Mouse (Mus musculus) embryonic facial prominence, embryonic 15.5 days (tissue): ENCODE measurements around the gene Psmc6. TPM values are rescaled to one million over a fixed set of nuclear protein-coding genes. Genes with fewer than 3 reads are reported as not detected.

ENCODE experiments used
- ATAC-seq: fragments of 200-750 bp; cut with Nextera tagmentation; 2 replicates; pipeline ENCODE4 v1.8.0; 2017; ENCODE audit warnings: low read depth, moderate TSS enrichment; ENCODE audit not compliant: insufficient number of reproducible peaks, low FRiP score, low TSS enrichment
- H3K27ac ChIP-seq: fragments of 300-500 bp; sonication (generic); replicated peaks from 2 replicates; pipeline ENCODE4 v1.5.1; 2015; ENCODE audit warnings: mild to moderate bottlenecking, inconsistent platforms
- H3K27me3 ChIP-seq: fragments of 300-500 bp; sonication (generic); 2 replicates; pipeline ENCODE4 v1.6.1; 2015; ENCODE audit warnings: inconsistent platforms
- H3K36me3 ChIP-seq: fragments of 300-500 bp; sonication (generic); 2 replicates; pipeline ENCODE4 v1.6.1; 2015; ENCODE audit warnings: mild to moderate bottlenecking, inconsistent platforms
- H3K4me1 ChIP-seq: fragments of 300-500 bp; sonication (generic); 2 replicates; pipeline ENCODE4 v1.6.1; 2015; ENCODE audit warnings: inconsistent platforms
- H3K4me2 ChIP-seq: fragments of 300-500 bp; sonication (generic); replicated peaks from 2 replicates; pipeline ENCODE4 v1.6.1; 2015; ENCODE audit warnings: mild to moderate bottlenecking, inconsistent platforms
- H3K4me3 ChIP-seq: fragments of 300-500 bp; sonication (generic); replicated peaks from 2 replicates; pipeline ENCODE4 v1.5.1; 2015; ENCODE audit warnings: mild to moderate bottlenecking, inconsistent platforms
- H3K9ac ChIP-seq: fragments of 300-500 bp; sonication (generic); 2 replicates; pipeline ENCODE4 v1.6.1; 2015; ENCODE audit warnings: inconsistent platforms
- H3K9me3 ChIP-seq: fragments of 300-500 bp; sonication (generic); replicated peaks from 2 replicates; pipeline ENCODE4 v1.6.1; 2016; ENCODE audit warnings: inconsistent platforms
- WGBS: fragments of 180-500 bp; shearing (Covaris S2); methylation state at CpG from one replicate; pipeline ENCODE4 v1.1.7; 2015; 5-methylcytosine and 5-hydroxymethylcytosine counted together
- polyA plus RNA-seq: library from polyadenylated mRNA; unstranded; fragments of >200 nt; fragmentation: Nextera tagmentation; extraction: Ambion mirVana; gene quantifications from 2 replicates; pipeline ENCODE4 v1.2.1, GENCODE M21; 2015

The Psmc6 gene
- polyA plus RNA-seq, 1 experiment from 2014 or later: 137 TPM

- Histone ChIP-seq H3K36me3 (peaks cover 18% of the 10 kb centered on the region), H3K4me1 (peaks cover 13% of the 10 kb centered on the region; the same call in 1 of the 2 replicates), H3K27me3 (no peaks in the 10 kb centered on the region), H3K27ac (peak within 1 kb of the TSS; percentile 73), H3K4me2 (peak within 1 kb of the TSS; percentile 47), H3K9ac (peak within 1 kb of the TSS; percentile 64), H3K9me3 (no peaks in the 10 kb centered on the region), H3K4me3 (peak within 1 kb of the TSS; percentile 76)
- ATAC-seq: peak; percentile 98
- WGBS: under 1% methylated on average over 68 of the region's 93 CpGs
These were observed 21.6 kb downstream of the Psmc6 start, which contains the start of gene Styx for GRCm38 (mm10) chr14:45350931-45351859. Gene Styx, plus strand, starts transcription at chr14:45351093.

- no peak overlapping the region for H3K9ac ChIP-seq
- WGBS: 75% methylated on average over 16 of the region's 16 CpGs
- H3K27ac ChIP-seq: no peak overlapping the region
- H3K4me2 ChIP-seq: no peak overlapping the region
- H3K27me3 ChIP-seq: no peaks in the 10 kb centered on the region
- H3K4me3 ChIP-seq: no peak overlapping the region
- no peaks in the 10 kb centered on the region; the same call in 1 of the 2 replicates for H3K9me3 ChIP-seq
- peaks cover 8% of the 10 kb centered on the region for H3K36me3 ChIP-seq
- no peak for ATAC-seq
- H3K4me1 ChIP-seq: no peaks in the 10 kb centered on the region
These were observed 34.9 kb downstream of the Psmc6 start for GRCm38 (mm10) chr14:45364211-45365195.

GRCm38 (mm10) chr14:45365196-45365587 is 35.6 kb downstream of the Psmc6 start:
- 89% methylated on average over 6 of the region's 6 CpGs for WGBS
- no peaks in the 10 kb centered on the region for H3K4me1 ChIP-seq
- no peak overlapping the region for H3K4me2 ChIP-seq
- no peak overlapping the region for H3K4me3 ChIP-seq
- no peak overlapping the region for H3K9ac ChIP-seq
- H3K27me3 ChIP-seq: no peaks in the 10 kb centered on the region
- peaks cover 14% of the 10 kb centered on the region for H3K36me3 ChIP-seq
- no peaks in the 10 kb centered on the region; the same call in 1 of the 2 replicates for H3K9me3 ChIP-seq
- H3K27ac ChIP-seq: no peak overlapping the region
- no peak for ATAC-seq

- no peak overlapping the region for H3K4me3 ChIP-seq
- WGBS: 91% methylated on average over 3 of the region's 3 CpGs
- H3K9ac ChIP-seq: no peak overlapping the region
- no peaks in the 10 kb centered on the region for H3K27me3 ChIP-seq
- ATAC-seq: no peak
- peaks cover 24% of the 10 kb centered on the region for H3K36me3 ChIP-seq
- H3K9me3 ChIP-seq: no peaks in the 10 kb centered on the region
- no peak overlapping the region for H3K27ac ChIP-seq
- no peaks in the 10 kb centered on the region for H3K4me1 ChIP-seq
- H3K4me2 ChIP-seq: no peak overlapping the region
These were observed 49.2 kb downstream of the Psmc6 start for GRCm38 (mm10) chr14:45378771-45379170.

- H3K9me3 ChIP-seq: no peaks in the 10 kb centered on the region
- H3K4me1 ChIP-seq: no peaks in the 10 kb centered on the region
- no peak overlapping the region for H3K27ac ChIP-seq
- no peak overlapping the region for H3K4me3 ChIP-seq
- 64% methylated on average over 6 of the region's 6 CpGs for WGBS
- no peak for ATAC-seq
- no peaks in the 10 kb centered on the region for H3K27me3 ChIP-seq
- no peak overlapping the region for H3K4me2 ChIP-seq
- peaks cover 24% of the 10 kb centered on the region for H3K36me3 ChIP-seq
- no peak overlapping the region for H3K9ac ChIP-seq
These were observed 51.2 kb downstream of the Psmc6 start for GRCm38 (mm10) chr14:45380756-45381155.

- H3K4me3 ChIP-seq: no peak overlapping the region
- no peak overlapping the region for H3K4me2 ChIP-seq
- no peak overlapping the region for H3K27ac ChIP-seq
- no peak overlapping the region for H3K9ac ChIP-seq
- H3K27me3 ChIP-seq: no peaks in the 10 kb centered on the region
- peaks cover 24% of the 10 kb centered on the region for H3K36me3 ChIP-seq
- H3K9me3 ChIP-seq: no peaks in the 10 kb centered on the region
- ATAC-seq: no peak
- 79% methylated on average over 4 of the region's 4 CpGs for WGBS
- 0 out of 2 replicates have a peak, but pooled peaks cover 6% of the 10 kb centered on the region for H3K4me1 ChIP-seq
These were observed 53.3 kb downstream of the Psmc6 start for GRCm38 (mm10) chr14:45382912-45383311.

GRCm38 (mm10) chr14:45385596-45385995 is 56.0 kb downstream of the Psmc6 start:
- Histone ChIP-seq H3K36me3 (0 out of 2 replicates have a peak, but pooled peaks cover 6% of the 10 kb centered on the region), H3K9ac (no peak overlapping the region)

GRCm38 (mm10) chr14:45387480-45387879 is 57.9 kb downstream of the Psmc6 start:
- ATAC-seq: no peak
- H3K4me1 ChIP-seq: 0 out of 2 replicates have a peak, but pooled peaks cover 13% of the 10 kb centered on the region
- no peak overlapping the region; the same call in 1 of the 2 replicates for H3K27ac ChIP-seq
- H3K4me3 ChIP-seq: peak overlapping the region; percentile 93
- peak overlapping the region; percentile 71 for H3K4me2 ChIP-seq
- H3K9me3 ChIP-seq: no peaks in the 10 kb centered on the region
- no peak overlapping the region for H3K9ac ChIP-seq
- no peaks in the 10 kb centered on the region for H3K27me3 ChIP-seq
- no peaks in the 10 kb centered on the region for H3K36me3 ChIP-seq
- WGBS: 34% methylated on average over 2 of the region's 2 CpGs

More at GRCm38 (mm10) chr14:45385596-45385995, 56.0 kb downstream of the Psmc6 start:
- ATAC-seq: no peak
- no peaks in the 10 kb centered on the region for H3K9me3 ChIP-seq
- no peak overlapping the region for H3K4me3 ChIP-seq
- H3K27ac ChIP-seq: no peak overlapping the region
- 0 out of 2 replicates have a peak, but pooled peaks cover 13% of the 10 kb centered on the region for H3K4me1 ChIP-seq
- 87% methylated on average over 2 of the region's 2 CpGs for WGBS
- H3K27me3 ChIP-seq: no peaks in the 10 kb centered on the region
- H3K4me2 ChIP-seq: no peak overlapping the region

- no peaks in the 10 kb centered on the region for H3K27me3 ChIP-seq
- under 1% methylated on average over 70 of the region's 71 CpGs for WGBS
- peak; percentile 96 for ATAC-seq
- H3K4me1 ChIP-seq: 0 out of 2 replicates have a peak, but pooled peaks cover 13% of the 10 kb centered on the region
- H3K9me3 ChIP-seq: no peaks in the 10 kb centered on the region
- H3K27ac ChIP-seq: peak overlapping the region; percentile 87
- H3K36me3 ChIP-seq: no peaks in the 10 kb centered on the region
- peak overlapping the region; percentile 80 for H3K9ac ChIP-seq
- H3K4me2 ChIP-seq: peak overlapping the region; percentile 71
- H3K4me3 ChIP-seq: peak overlapping the region; percentile 93
These were observed 59.0 kb downstream of the Psmc6 start for GRCm38 (mm10) chr14:45388345-45389181.

GRCm38 (mm10) chr14:45389194-45389593 is 59.6 kb downstream of the Psmc6 start:
- Histone ChIP-seq H3K9ac (peak overlapping the region; percentile 80), H3K4me3 (peak overlapping the region; percentile 93), H3K36me3 (no peaks in the 10 kb centered on the region), H3K9me3 (no peaks in the 10 kb centered on the region), H3K4me1 (0 out of 2 replicates have a peak, but pooled peaks cover 13% of the 10 kb centered on the region), H3K27ac (peak overlapping the region; percentile 87), H3K27me3 (no peaks in the 10 kb centered on the region), H3K4me2 (peak overlapping the region; percentile 71)
- peak; percentile 56 for ATAC-seq
- 17% methylated on average over 3 of the region's 3 CpGs for WGBS
